Mouse (Mus musculus): ENCODE results near the gene Ilf3.

DNA sequence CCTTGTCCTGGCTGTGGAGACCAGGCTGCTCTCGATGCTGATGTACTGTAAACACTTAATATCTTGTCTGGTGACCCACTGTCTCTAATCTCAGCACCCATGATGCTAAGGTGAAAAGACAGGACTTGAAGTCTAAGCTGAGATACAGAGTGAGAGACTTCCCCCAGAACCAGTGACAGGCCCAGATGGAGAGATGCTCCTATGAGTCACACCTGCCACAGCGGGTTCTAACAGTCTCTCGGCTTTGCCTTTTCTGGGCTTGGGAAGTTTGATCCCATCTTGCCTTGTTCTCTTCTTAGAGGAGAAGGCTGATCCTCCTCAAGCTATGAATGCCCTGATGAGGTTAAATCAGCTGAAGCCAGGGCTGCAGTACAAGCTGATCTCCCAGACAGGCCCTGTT, 29.5 kb downstream of the Ilf3 start:
- TF ChIP-seq CTCF (IDR thresholded peaks at IDR 0.05; ENCODE audit: borderline replicate concordance, insufficient read depth, low read depth, low read length) (no peak), POLR2A (IDR thresholded peaks at IDR 0.05; ENCODE audit: borderline replicate concordance, insufficient read depth, low read length) (no peak)
